Mouse (Mus musculus) left cerebral cortex, adult 2 months (tissue): Measurements from ENCODE around the gene Zic1. TPM values are rescaled to one million over a fixed set of nuclear protein-coding genes. Genes with fewer than 3 reads are reported as not detected.
A peak's percentile ranks its signal among the peaks of the same experiment; 100 is the strongest.

ENCODE experiments used
- DNase-seq, 2 experiments: peaks; one replicate each; pipeline ENCODE4 v3.0.0; 2021 to 2022; ENCODE audit warnings: low spot score in 2 of 2, mixed read lengths in 1 of 2; ENCODE audit errors: extremely low spot score in 1 of 2
- H3K27ac ChIP-seq: fragments of 200-600 bp; 2 replicates; pipeline ENCODE4 v1.8.1; 2022
- H3K4me3 ChIP-seq: fragments of 200-600 bp; 2 replicates; pipeline ENCODE4 v1.8.1; 2022
- CTCF ChIP-seq: fragments of 200-600 bp; IDR thresholded peaks from 2 replicates; pipeline ENCODE4 v1.8.1; 2022; ENCODE audit warnings: antibody characterized with exemption, mild to moderate bottlenecking, moderate library complexity
- intact Hi-C: fragments of 180-260 bp; cut with DNase I; formaldehyde crosslinking; loops from one replicate; pipeline ENCODE4 v1.15.1; 2025
- total RNA-seq, 2 experiments: library from RNA; stranded (reverse); gene quantifications; 2 replicates each; pipeline ENCODE4 v1.2.3; 2021

Zic1 gene
- total RNA-seq, 2 experiments from 2014 or later: 15.8 to 16.0 TPM

- Histone ChIP-seq H3K4me3 (no peak overlapping the region), H3K27ac (no peak overlapping the region)
- DNase-seq: no peak
- intact Hi-C loops: loop anchor here (5.0 kb wide), 1 partner anchor 658 kb away; no protein-coding TSS in a partner anchor
- TF ChIP-seq CTCF: no peak
These were observed 9.8 kb downstream of the Zic1 start for GRCm38 (mm10) chr9:91355629-91356352.

- Histone ChIP-seq H3K27ac (no peak overlapping the region), H3K4me3 (no peak overlapping the region)
- TF ChIP-seq CTCF: no peak
- intact Hi-C loops: loop anchor here (5.0 kb wide), 1 partner anchor 658 kb away; no protein-coding TSS in a partner anchor
- no peak for DNase-seq
These were observed 10.4 kb downstream of the Zic1 start for GRCm38 (mm10) chr9:91355270-91355589.

GRCm38 (mm10) chr9:91354434-91355269, 11.0 kb downstream of the Zic1 start:
- no peak overlapping the region for H3K4me3 ChIP-seq
- no peak for TF ChIP-seq CTCF
- no peak overlapping the region for H3K27ac ChIP-seq
- no peak for DNase-seq
- intact Hi-C loops: loop anchor here (5.0 kb wide), 1 partner anchor 657 kb away; no protein-coding TSS in a partner anchor

GRCm38 (mm10) chr9:91353551-91354433, 11.8 kb downstream of the Zic1 start:
- DNase-seq: no peak
- intact Hi-C loops: no loop called here
- Histone ChIP-seq H3K27ac (peak overlapping the region; percentile 40; the same call in 1 of the 2 replicates), H3K4me3 (no peak overlapping the region)
- TF ChIP-seq CTCF: no peak

GRCm38 (mm10) chr9:91352786-91353185, 12.8 kb downstream of the Zic1 start:
- H3K4me3 ChIP-seq: no peak overlapping the region
- DNase-seq: no peak
- intact Hi-C loops: no loop called here
- TF ChIP-seq CTCF: no peak
- H3K27ac ChIP-seq: peak overlapping the region; percentile 53; the same call in 1 of the 2 replicates

GRCm38 (mm10) chr9:91351961-91352411, 13.6 kb downstream of the Zic1 start:
- no peak for TF ChIP-seq CTCF
- intact Hi-C loops: no loop called here
- DNase-seq: no peak
- peak overlapping the region; percentile 53; the same call in 1 of the 2 replicates for H3K27ac ChIP-seq
- no peak overlapping the region; the same call in 1 of the 2 replicates for H3K4me3 ChIP-seq

- TF ChIP-seq CTCF: no peak
- Histone ChIP-seq H3K4me3 (no peak overlapping the region), H3K27ac (peak overlapping the region; percentile 60; the same call in 1 of the 2 replicates)
- no peak for DNase-seq
- intact Hi-C loops: no loop called here
These were observed 14.2 kb downstream of the Zic1 start for GRCm38 (mm10) chr9:91351361-91351760.

GRCm38 (mm10) chr9:91350861-91351291, 14.7 kb downstream of the Zic1 start:
- TF ChIP-seq CTCF: no peak
- intact Hi-C loops: no loop called here
- Histone ChIP-seq H3K4me3 (no peak overlapping the region), H3K27ac (peak overlapping the region; percentile 60; the same call in 1 of the 2 replicates)
- no peak for DNase-seq

- no peak for DNase-seq
- TF ChIP-seq CTCF: no peak
- intact Hi-C loops: no loop called here
- Histone ChIP-seq H3K4me3 (no peak overlapping the region), H3K27ac (peak overlapping the region; percentile 60; the same call in 1 of the 2 replicates)
These were observed 15.3 kb downstream of the Zic1 start for GRCm38 (mm10) chr9:91350211-91350791.

GRCm38 (mm10) chr9:91348746-91349145, 16.9 kb downstream of the Zic1 start:
- H3K27ac ChIP-seq: no peak overlapping the region
- H3K4me3 ChIP-seq: no peak overlapping the region
- intact Hi-C loops: no loop called here
- no peak for TF ChIP-seq CTCF
- DNase-seq: no peak

- H3K4me3 ChIP-seq: no peak overlapping the region
- H3K27ac ChIP-seq: no peak overlapping the region
- intact Hi-C loops: no loop called here
- DNase-seq: no peak
- TF ChIP-seq CTCF: no peak
These were observed 18.0 kb downstream of the Zic1 start for GRCm38 (mm10) chr9:91347591-91347990.

Other genes with a start within 250 kb of the Zic1 start
- gene Zic4, start 3.4 kb downstream of the Zic1 start, total RNA-seq: 1 to 10 TPM; 4.0 to 4.6 TPM